Mouse (Mus musculus): Measurements from ENCODE around the gene Fam198b.

DNA sequence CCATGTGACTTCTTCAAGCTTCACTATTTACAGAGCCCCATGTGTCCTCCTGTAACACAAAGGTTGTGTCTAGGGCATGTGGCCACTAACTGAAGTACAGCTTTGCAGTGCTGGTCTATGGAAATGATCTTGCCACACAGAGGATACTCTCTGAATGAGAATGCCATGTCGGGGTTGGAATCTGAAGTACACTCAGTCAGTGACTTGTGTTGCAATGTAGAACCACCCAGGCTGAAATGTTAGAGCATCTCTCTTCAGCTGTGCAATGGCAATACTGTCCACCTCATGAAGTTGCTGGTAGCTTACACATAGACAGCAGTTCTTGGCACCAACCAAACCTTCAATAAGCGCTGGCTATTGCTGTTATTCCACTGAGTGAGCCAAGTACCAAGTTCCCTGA is 3.6 kb downstream of the Fam198b start:
- TF ChIP-seq CTCF (IDR thresholded peaks at IDR 0.05; ENCODE audit: low read depth, low read length) (no peak), POLR2A (IDR thresholded peaks at IDR 0.05; ENCODE audit: insufficient read depth, low read length) (no peak), EP300 (IDR thresholded peaks at IDR 0.05; ENCODE audit: insufficient read depth, low read depth, low read length) (no peak)
